Mouse (Mus musculus) bone marrow, adult 2 months (tissue): Measurements from ENCODE around the gene T2.

ENCODE experiments used
- CTCF ChIP-seq: fragments of 200-500 bp; IDR thresholded peaks from 2 replicates; pipeline ENCODE4 v1.5.1; 2011; ENCODE audit warnings: low read length, control low read depth; ENCODE audit not compliant: control insufficient read depth, insufficient read depth
- POLR2A ChIP-seq: fragments of 200-500 bp; IDR thresholded peaks from 2 replicates; pipeline ENCODE4 v1.6.1; 2011; ENCODE audit warnings: low read depth, mild to moderate bottlenecking, control low read depth, low read length, borderline replicate concordance; ENCODE audit not compliant: control insufficient read depth

- TF ChIP-seq CTCF = peak; percentile 51; the same call in 1 of the 2 replicates
- no peak for TF ChIP-seq POLR2A
Measured at GRCm38 (mm10) chr17:8388463-8388862, 32.7 kb downstream of the T2 start.
